Mouse (Mus musculus): ENCODE data around the gene Ttll13. TPM values are rescaled to one million over a fixed set of nuclear protein-coding genes. Genes with fewer than 3 reads are reported as not detected.

Ttll13 gene
- 3.4 and 4.0 TPM in 2 replicates for polyA plus RNA-seq (2015; fragmentation: Nextera tagmentation; extraction: Ambion mirVana)

DNA sequence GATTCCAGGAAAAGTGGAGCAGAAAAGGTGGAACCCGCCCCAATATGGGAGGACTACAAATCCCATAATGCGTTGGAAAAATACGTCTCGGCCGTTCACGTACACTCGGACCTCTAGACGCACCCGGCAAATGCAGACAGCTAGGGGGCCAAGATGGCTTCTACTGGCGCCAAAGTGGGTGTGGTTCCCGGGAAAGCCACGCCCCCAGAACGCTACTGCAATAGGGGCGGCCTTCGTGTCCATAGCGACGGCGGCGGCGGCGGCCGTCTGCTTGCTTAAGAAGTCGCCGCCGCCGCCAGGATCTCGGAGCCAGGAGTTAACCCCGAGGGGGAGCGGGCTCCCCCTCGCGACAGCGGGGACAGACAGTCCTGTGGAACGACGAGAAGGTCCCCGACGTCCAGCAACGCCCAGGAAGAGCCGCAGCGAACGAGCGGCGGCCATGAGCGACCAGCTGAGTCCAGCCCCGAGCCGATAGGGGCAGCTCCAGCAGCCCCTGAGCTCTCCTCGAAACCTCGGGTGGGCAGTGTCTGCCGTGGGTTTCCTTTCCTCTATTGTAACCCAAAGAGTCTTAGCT, at the start of gene Ttll13:
TSS of gene Ttll13 (plus strand) at position 229 of the 574 bp plus-strand sequence.

GRCm38 (mm10) chr7:80232489-80233029, 13.6 kb upstream of the Ttll13 start, which contains the start of the genes Cib1 and Gdpgp1:
Gene Cib1, minus strand, starts transcription at chr7:80232813.
Gene Gdpgp1, plus strand, starts transcription at chr7:80232865.

GRCm38 (mm10) chr7:80260625-80261371, 14.6 kb downstream of the Ttll13 start, which contains the start of gene Ngrn:
Gene Ngrn, plus strand, starts transcription at chr7:80261215.

GRCm38 (mm10) chr7:80268897-80269750, 22.9 kb downstream of the Ttll13 start, which contains the start of gene Vps33b:
Gene Vps33b, plus strand, starts transcription at chr7:80269649.

GRCm38 (mm10) chr7:80294062-80294763, 48.0 kb downstream of the Ttll13 start, which contains the start of gene Prc1:
Gene Prc1, plus strand, starts transcription at chr7:80294450.

Other genes starting within 250 kb of the Ttll13 start
- 9.2 and 9.5 TPM in 2 replicates for gene Zfp710, start 221.6 kb upstream of the Ttll13 start, polyA plus RNA-seq (2015; fragmentation: Nextera tagmentation; extraction: Ambion mirVana)
- gene Idh2, start 131.0 kb upstream of the Ttll13 start, polyA plus RNA-seq (2015; fragmentation: Nextera tagmentation; extraction: Ambion mirVana): 138 and 150 TPM in 2 replicates
- 27.4 and 30.5 TPM in 2 replicates for gene Sema4b, start 59.5 kb upstream of the Ttll13 start, polyA plus RNA-seq (2015; fragmentation: Nextera tagmentation; extraction: Ambion mirVana)
- 52.4 and 60.6 TPM in 2 replicates for gene Cib1, start 13.6 kb upstream of the Ttll13 start, polyA plus RNA-seq (2015; fragmentation: Nextera tagmentation; extraction: Ambion mirVana)
- gene Gdpgp1, start 13.5 kb upstream of the Ttll13 start, polyA plus RNA-seq (2015; fragmentation: Nextera tagmentation; extraction: Ambion mirVana): 3.7 and 3.8 TPM in 2 replicates
- 68.1 and 72.3 TPM in 2 replicates for gene Ngrn, start 14.8 kb downstream of the Ttll13 start, polyA plus RNA-seq (2015; fragmentation: Nextera tagmentation; extraction: Ambion mirVana)
- gene Vps33b, start 23.3 kb downstream of the Ttll13 start, polyA plus RNA-seq (2015; fragmentation: Nextera tagmentation; extraction: Ambion mirVana): 13.5 and 17.8 TPM in 2 replicates
- 21.9 and 23.5 TPM in 2 replicates for gene Prc1, start 48.1 kb downstream of the Ttll13 start, polyA plus RNA-seq (2015; fragmentation: Nextera tagmentation; extraction: Ambion mirVana)
- 8.0 and 12.1 TPM in 2 replicates for gene Rccd1, start 78.1 kb downstream of the Ttll13 start, polyA plus RNA-seq (2015; fragmentation: Nextera tagmentation; extraction: Ambion mirVana)
- gene Unc45a, start 94.6 kb downstream of the Ttll13 start, polyA plus RNA-seq (2015; fragmentation: Nextera tagmentation; extraction: Ambion mirVana): 41.4 and 45.2 TPM in 2 replicates
- 18.0 and 18.5 TPM in 2 replicates for gene Hddc3, start 96.7 kb downstream of the Ttll13 start, polyA plus RNA-seq (2015; fragmentation: Nextera tagmentation; extraction: Ambion mirVana)
- gene Man2a2, start 125.0 kb downstream of the Ttll13 start, polyA plus RNA-seq (2015; fragmentation: Nextera tagmentation; extraction: Ambion mirVana): 17.2 and 21.7 TPM in 2 replicates
- 2.5 and 5.3 TPM in 2 replicates for gene Fes, start 141.6 kb downstream of the Ttll13 start, polyA plus RNA-seq (2015; fragmentation: Nextera tagmentation; extraction: Ambion mirVana)
- gene Furin, start 159.1 kb downstream of the Ttll13 start, polyA plus RNA-seq (2015; fragmentation: Nextera tagmentation; extraction: Ambion mirVana): 6.8 and 7.7 TPM in 2 replicates